Mouse (Mus musculus): ENCODE data around the gene Ptprs. TPM values are rescaled to one million over a fixed set of nuclear protein-coding genes. Genes with fewer than 3 reads are reported as not detected.
A peak's percentile ranks its signal among the peaks of the same experiment; 100 is the strongest.

Gene Ptprs
- total RNA-seq, 2 experiments from 2014 or later: 87.3 to 92.3 TPM

DNA sequence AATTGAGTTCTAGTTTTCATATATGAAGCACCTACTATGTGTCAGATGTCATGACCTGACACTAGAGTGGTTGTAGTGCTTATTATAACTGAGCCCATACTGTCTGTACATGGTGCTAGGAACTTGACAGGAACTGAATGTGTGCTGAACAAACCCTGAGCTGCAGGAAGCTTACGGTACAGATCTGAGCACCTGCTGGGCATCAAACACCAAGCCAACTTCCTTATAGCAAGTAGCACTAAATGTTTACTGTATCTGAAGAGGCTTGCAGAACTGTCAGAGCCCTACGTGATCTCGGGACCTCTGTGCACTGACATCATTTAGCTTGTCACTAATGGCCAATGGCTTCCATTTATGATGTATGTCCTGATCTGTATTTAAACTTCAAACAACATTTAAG is 44.7 kb downstream of the Ptprs start:
- intact Hi-C loops (cut with DNase I): no loop called here
- DNase-seq: no peak

DNA sequence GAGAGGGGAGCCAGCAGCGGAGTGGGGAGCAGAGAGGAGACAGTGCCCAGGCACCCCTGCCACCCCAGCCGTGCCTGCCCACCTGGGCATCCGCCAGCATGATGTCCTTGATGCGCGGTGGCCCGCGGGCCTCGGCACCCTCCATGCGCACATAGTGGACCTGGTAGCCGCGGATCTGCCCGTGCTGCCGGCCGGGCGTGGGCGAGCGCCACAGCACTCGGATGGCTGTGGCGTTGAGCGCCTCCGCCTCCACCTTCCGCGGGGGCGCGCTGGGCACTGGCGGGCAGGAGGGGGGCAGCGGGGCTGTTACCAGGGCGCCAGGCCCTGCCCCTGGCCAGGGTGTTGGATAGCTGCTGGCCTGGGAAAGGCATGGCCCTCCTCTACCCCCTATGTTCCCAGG is 48.4 kb downstream of the Ptprs start:
- DNase-seq: no peak
- intact Hi-C loops (cut with DNase I): loop anchor here (2.0 kb wide), 1 partner anchor 51 kb away; no protein-coding TSS in a partner anchor

GRCm38 (mm10) chr17:56425941-56426340 is 50.3 kb downstream of the Ptprs start:
- intact Hi-C loops (cut with DNase I): loop anchor here (2.0 kb wide), 1 partner anchor 53 kb away; no protein-coding TSS in a partner anchor
- DNase-seq: no peak

DNA sequence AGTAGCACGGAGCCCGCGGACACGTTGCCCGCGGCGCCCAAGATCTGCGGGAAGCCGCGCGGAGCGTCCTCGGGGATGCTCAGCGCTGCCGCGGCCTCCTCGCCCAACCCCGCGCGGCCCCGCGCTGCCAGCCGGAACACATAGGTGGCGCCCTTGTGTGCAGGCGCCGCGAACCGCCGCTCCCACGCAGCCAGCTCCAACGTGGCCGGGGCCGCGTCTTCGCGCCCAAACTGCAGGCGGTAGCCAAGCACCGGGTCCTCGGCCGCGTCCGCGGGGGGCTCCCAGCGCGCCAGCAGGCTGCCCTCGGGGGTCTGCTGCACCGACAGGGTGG is 50.7 kb downstream of the Ptprs start:
- peak; percentile 88 to 90 for DNase-seq
- intact Hi-C loops (cut with DNase I): no loop called here

DNA sequence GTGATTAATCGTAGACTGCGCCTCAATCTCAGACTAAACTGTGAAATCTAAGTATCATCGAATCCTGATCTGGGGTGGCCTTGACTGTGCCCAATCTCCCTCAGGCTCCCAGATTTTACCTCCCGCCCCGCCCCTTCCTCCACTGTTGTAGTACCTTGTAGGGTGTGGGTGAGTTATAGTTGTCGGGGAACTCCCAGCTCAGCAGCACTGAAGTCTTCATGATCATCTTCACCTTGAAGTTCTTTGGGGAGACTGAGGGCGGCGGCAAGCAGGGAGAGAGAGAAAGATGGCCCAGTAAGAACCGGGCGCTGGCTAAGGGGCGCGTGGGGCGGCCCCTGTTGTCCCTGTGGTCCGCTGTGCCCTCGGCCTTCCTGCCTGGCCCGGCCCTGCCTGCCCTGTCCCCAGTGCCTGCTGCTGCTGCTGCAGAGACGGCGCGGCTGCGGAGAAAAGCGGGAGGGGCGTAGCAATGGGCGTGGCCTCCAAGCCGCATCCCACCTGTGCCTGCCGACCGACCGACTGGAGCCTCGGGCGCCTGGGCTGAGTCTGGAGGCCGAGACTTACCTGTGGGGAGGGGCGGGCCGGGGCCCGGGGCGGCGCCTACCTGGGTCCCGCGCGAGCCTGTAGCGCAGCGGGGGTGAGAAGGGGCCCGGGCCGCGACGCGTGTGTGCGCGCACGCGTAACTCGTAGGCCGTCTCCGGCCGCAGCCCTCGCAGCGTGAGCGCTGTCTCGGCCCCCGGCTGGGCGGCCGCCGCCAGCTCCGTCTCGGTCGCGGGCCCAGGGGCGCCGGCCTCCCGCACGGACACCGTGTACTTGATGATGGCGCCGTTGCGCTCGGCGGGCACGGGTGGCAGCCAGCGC is 51.3 kb downstream of the Ptprs start:
- intact Hi-C loops (cut with DNase I): no loop called here
- DNase-seq: peak; percentile 34 to 39

GRCm38 (mm10) chr17:56420022-56420421 is 56.3 kb downstream of the Ptprs start:
- intact Hi-C loops (cut with DNase I): no loop called here

GRCm38 (mm10) chr17:56418304-56418703 is 58.0 kb downstream of the Ptprs start:
- peak in 1 of 2 experiments; percentile 20 for DNase-seq
- intact Hi-C loops (cut with DNase I): no loop called here

More at GRCm38 (mm10) chr17:56420022-56420421, 56.3 kb downstream of the Ptprs start:
- DNase-seq: no peak

DNA sequence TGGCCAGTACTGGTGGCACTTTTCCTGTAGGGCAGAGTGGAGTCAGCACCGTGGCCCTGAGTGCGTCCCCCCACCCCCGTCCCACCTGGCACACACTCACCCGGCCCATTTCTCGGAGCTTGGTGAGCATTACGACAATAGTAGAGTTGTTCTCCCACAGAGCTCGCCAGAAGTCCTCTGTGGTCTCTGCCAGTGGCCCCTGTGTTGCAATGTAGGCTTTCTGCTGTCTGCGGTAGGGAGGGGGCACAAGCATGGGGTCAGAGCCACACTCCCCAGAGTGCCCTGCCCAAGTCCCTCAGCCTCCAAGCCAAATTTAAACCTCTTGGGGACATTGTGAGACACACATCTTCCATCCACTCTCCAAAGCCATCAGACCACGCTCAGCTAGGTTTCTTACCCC is 61.5 kb downstream of the Ptprs start:
- no peak for DNase-seq
- intact Hi-C loops (cut with DNase I): no loop called here

GRCm38 (mm10) chr17:56413113-56413512 is 63.2 kb downstream of the Ptprs start:
- intact Hi-C loops (cut with DNase I): no loop called here
- DNase-seq: peak in 1 of 2 experiments; percentile 16

DNA sequence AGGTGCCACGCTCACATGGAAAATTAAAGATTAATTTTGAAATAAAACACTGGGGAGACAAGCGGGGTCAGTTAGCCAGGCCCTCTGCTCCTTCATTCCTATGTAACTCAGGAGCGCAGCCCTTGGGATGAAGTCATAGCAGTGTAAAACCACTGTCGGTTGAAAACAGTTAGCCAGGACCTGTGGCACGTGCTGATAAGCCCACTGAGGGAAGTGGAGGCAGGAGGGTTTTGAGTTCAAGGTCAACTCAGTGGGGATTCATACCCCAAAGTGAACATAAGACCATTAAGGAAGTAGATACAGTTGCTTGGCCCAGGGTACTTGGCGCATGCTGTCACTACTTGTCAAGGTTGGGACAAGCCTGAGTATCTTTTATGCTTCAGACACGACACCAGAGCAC is 64.8 kb downstream of the Ptprs start:
- intact Hi-C loops (cut with DNase I): no loop called here

DNA sequence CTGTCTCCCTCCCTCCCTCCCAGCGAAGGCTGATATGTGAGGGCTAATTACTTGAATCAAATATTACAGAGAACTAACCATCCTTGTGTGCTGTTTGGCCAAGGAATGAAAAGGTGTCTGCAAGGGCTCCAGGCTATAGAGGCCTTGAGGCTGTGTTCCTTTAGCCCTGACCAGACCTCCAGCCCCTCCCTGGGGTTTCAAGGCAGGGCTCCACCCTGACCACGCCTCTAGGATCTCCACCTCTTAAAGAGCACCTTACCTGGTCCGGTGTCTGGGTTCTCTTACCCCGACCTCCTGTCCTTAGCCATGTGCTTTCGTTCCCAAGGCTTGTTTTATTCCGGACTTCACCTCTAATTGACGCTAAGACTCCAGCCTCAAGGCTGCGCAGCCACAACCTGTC is 66.5 kb downstream of the Ptprs start:
- intact Hi-C loops (cut with DNase I): loop anchor here (5.0 kb wide), 1 partner anchor 148 kb away; no protein-coding TSS in a partner anchor
- no peak for DNase-seq

More for the DNA sequence above, 64.8 kb downstream of the Ptprs start:
- DNase-seq: no peak

DNA sequence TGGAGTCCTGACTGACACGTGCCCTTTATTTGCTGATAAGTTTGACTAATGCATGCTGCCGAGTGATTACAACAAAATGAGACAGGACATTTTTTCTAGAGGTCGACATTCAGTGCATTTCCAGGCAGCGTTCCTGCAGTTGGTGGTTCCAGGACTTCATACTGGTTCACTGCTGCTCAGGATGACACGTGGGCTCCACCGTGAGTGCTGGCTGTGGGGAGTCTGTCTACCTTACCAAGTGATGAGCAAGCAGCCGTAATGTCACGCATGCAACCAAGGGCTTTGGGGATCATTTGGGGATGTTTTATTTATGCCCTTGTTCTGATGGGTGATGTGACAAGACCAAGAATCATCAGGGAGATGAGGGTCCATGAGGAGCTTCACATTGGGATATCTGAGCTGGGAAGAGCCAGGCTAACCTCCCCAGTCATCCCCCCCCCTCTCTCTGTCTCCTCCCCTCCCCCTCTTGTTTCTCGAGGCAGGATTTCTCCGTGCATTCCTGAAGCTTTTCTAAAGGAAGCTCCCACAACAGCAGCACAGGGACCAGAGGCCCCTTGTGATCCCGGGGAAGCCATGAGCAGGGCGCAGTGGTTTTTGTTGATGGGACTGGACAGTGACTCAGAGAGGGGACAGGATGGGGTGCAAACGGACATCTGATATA is 67.2 kb downstream of the Ptprs start:
- intact Hi-C loops (cut with DNase I): loop anchor here (5.0 kb wide), 1 partner anchor 148 kb away; no protein-coding TSS in a partner anchor
- no peak for DNase-seq

- intact Hi-C loops (cut with DNase I): loop anchor here (5.0 kb wide), 1 partner anchor 150 kb away; no protein-coding TSS in a partner anchor
Observed at GRCm38 (mm10) chr17:56407379-56407778, 68.9 kb downstream of the Ptprs start.

GRCm38 (mm10) chr17:56406878-56407277 is 69.4 kb downstream of the Ptprs start:
- no peak for DNase-seq
- intact Hi-C loops (cut with DNase I): loop anchor here (5.0 kb wide), 1 partner anchor 150 kb away; no protein-coding TSS in a partner anchor

More at GRCm38 (mm10) chr17:56407379-56407778, 68.9 kb downstream of the Ptprs start:
- no peak for DNase-seq

DNA sequence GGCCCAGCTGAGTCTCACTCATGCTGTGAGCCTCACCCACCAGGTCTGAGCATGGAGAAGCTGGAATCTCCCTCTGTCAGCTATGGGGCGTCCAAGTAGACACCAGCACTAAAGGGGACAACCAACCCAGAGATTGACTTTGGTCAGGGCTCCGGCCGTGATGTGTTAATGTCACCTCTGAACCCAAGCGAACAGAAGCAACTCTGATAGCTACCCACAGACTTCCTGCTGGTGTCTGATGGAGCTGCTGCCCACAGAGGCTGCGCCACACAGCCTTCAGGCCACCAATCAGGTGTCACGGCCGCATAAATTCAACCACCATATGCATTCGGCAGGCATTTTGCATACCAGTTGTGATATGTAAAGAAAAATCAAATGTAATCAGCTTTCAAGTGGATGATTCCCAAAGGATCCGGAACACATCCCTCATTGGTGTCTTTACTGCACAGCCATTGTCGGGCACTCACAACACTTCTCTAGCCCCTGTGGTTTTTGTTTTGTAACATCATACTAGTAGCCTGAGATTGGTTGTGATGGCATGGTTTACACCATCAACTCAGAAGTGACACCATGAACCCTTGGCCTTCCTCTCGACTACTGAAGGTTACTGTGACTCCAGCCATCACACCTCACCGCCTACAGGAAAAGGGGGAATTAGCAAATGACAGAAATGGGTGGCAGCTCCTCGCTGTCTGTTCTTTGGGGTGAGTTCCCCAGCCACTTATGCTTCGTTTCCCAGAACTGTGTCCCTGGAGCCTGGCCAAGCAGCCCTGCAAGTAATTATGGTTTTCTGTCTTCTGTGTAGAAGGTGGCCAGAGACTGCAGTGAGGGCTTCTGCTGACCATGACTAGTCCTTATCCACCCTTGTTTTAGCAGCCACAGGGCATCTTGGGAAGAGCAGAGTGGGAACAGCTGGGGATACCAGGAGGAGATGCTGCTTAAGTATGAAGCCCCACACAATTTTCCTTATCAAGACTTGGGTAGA is 70.1 kb downstream of the Ptprs start:
- intact Hi-C loops (cut with DNase I): loop anchor here (5.0 kb wide), 1 partner anchor 151 kb away; no protein-coding TSS in a partner anchor
- peak; percentile 12 to 30 for DNase-seq

DNA sequence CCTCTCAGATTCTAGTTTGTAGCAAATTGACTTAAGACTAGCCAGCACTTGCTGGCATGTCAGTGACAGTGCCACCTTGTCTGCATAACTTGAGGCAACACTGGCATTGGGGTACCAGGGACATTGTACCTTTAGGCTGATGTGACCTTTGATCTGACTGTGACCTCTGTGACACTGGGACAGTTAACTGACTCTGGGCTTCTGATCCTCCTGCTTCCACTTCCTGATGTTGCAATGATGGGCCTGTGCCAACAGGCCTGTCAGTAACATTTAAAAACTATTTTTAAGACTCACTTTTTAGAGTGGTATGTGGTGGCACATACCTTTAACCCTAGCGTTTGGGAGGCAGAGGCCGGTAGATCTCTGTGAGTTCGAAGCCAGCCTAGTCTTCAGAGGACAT is 70.9 kb downstream of the Ptprs start:
- DNase-seq: no peak
- intact Hi-C loops (cut with DNase I): loop anchor here (5.0 kb wide), 1 partner anchor 152 kb away; no protein-coding TSS in a partner anchor

DNA sequence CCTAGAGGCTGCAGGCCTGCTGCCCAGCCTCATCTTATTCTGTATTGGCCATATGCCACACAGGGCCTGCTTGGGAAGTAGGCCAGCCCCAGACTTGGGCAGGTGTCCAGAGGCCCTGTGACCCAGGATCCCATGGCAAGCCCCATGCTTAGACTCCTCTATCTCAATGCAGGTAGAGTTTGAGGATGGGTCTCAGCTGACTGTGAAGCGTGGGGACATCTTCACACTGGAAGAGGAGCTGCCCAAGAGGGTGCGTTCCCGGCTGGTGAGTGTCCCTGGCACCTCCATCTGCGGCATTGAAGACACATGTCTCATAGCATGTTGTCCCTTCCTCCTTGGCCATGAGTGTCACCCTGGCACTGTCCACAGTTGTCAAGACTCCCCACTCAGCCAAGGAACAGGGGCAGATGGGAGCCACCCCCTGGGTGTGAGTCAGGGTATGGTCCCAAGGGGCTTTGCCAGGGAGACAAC is 75.2 kb downstream of the Ptprs start:
- DNase-seq: peak; percentile 64 to 78
- intact Hi-C loops (cut with DNase I): no loop called here

- intact Hi-C loops (cut with DNase I): no loop called here
- DNase-seq: peak; percentile 45 to 63
Observed at GRCm38 (mm10) chr17:56400221-56400620, 76.1 kb downstream of the Ptprs start.

GRCm38 (mm10) chr17:56396051-56396450 is 80.2 kb downstream of the Ptprs start:
- intact Hi-C loops (cut with DNase I): no loop called here

GRCm38 (mm10) chr17:56393889-56394288 is 82.4 kb downstream of the Ptprs start:
- intact Hi-C loops (cut with DNase I): no loop called here
- no peak for DNase-seq

More at GRCm38 (mm10) chr17:56396051-56396450, 80.2 kb downstream of the Ptprs start:
- DNase-seq: no peak

Data from heart, postnatal 10 days (tissue).